ENCODE assay signal across 25 mouse cellular contexts in the genomic region with DNA sequence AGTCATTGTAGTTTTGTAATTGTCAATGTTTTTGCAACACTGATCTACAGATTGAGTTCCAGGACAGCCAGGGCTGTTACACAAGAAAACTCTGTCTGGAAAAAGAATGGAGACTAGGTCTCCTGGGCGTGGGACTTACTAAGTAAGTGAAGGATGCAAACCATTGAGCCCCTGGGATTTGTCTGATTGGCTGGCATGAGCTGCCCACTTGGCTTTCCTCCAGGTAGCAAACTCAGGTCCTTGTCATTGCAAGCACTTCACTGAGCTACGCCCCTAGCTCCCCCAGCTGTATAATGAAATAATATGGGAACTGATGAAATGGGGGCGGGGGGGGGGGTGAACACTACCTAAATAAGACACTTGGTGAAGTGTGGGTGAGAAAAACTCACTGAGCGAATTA. TPM values are rescaled to one million over a fixed set of nuclear protein-coding genes. Genes with fewer than 3 reads are reported as not detected.
A peak's percentile ranks its signal among the peaks of the same experiment; 100 is the strongest.
DNase-seq lines count a peak whose midpoint lies in the region; ATAC-seq and TF ChIP-seq lines count a peak whose summit lies in the region.
"Had no signal": no experiment of that assay in that cellular context is flagged by ENCODE, and none has a peak within 500 bp of the region (broad histone marks: within the 10 kb centered on the region; RNA-seq: fewer than 3 reads in every experiment).

No protein-coding gene starts in this region.

- TF ChIP-seq RAD21 in MEL (IDR thresholded peaks at IDR 0.05; ENCODE audit: low read depth, low read length) = no peak

- H3K79me2 ChIP-seq in MEL (ENCODE audit: control insufficient read depth, insufficient read depth, low read length, poor library complexity) = peaks cover 5% of the 10 kb centered on the region

- no peaks in the 10 kb centered on the region for H3K9me3 ChIP-seq in hindbrain, postnatal 0 days (ENCODE audit: low read length)
- no peaks in the 10 kb centered on the region for H3K9me3 ChIP-seq in hindbrain, embryonic 10.5 days
- peaks cover 11% of the 10 kb centered on the region for H3K9me3 ChIP-seq in megakaryocyte, embryonic 14.5 days
- H3K9me3 ChIP-seq in MEL (replicated peaks; ENCODE audit: insufficient read depth, low read length) = no peaks in the 10 kb centered on the region
- H3K9me3 ChIP-seq: embryonic facial prominence, embryonic 13.5 days; forebrain, embryonic 13.5 days; G1E; heart, embryonic 13.5 days; hindbrain, embryonic 12.5 days had no signal

- no peak for TF ChIP-seq CTCF in hindbrain, postnatal 0 days (IDR thresholded peaks at IDR 0.05; ENCODE audit: low read depth)
- TF ChIP-seq CTCF in MEL (IDR thresholded peaks at IDR 0.05 in 2 of 3, conservative IDR thresholded peaks at IDR 0.05 in 1 of 3; ENCODE audit: control insufficient read depth in 1 of 3, insufficient read depth in 1 of 3, low read depth in 2 of 3, low read length in 3 of 3, poor library complexity in 1 of 3, severe bottlenecking in 1 of 3) = no peak

- ATAC-seq in hindbrain, postnatal 0 days = no peak
- no peak for ATAC-seq in megakaryocyte, adult 5-6 weeks (ENCODE audit: poor library complexity, severe bottlenecking)
- ATAC-seq: CD4-positive, CD25-positive, alpha-beta regulatory T cell, adult 4 months; forebrain, embryonic 13.5 days; hindbrain, embryonic 16.5 days had no signal

- H3K4me3 ChIP-seq in hindbrain, postnatal 0 days (ENCODE audit: low read length) = no peak overlapping the region
- no peak overlapping the region for H3K4me3 ChIP-seq in hindbrain, embryonic 10.5 days
- peak overlapping the region; percentile 38 for H3K4me3 ChIP-seq in megakaryocyte, embryonic 14.5 days (replicated peaks)
- no peak overlapping the region for H3K4me3 ChIP-seq in MEL (ENCODE audit: control insufficient read depth in 1 of 2, insufficient read depth in 1 of 2, low read depth in 2 of 2, low read length in 2 of 2)
- H3K4me3 ChIP-seq: embryonic facial prominence, embryonic 13.5 days; forebrain, embryonic 13.5 days; gastrocnemius, adult 2 months; heart, embryonic 13.5 days; hindbrain, embryonic 12.5 days had no signal

- no peak overlapping the region for H3K9ac ChIP-seq in hindbrain, postnatal 0 days (replicated peaks; ENCODE audit: low read length)
- H3K9ac ChIP-seq in MEL (ENCODE audit: control insufficient read depth, low read depth, low read length, poor library complexity, severe bottlenecking) = no peak overlapping the region
- H3K9ac ChIP-seq: embryonic facial prominence, embryonic 13.5 days; forebrain, embryonic 13.5 days; heart, embryonic 13.5 days; hindbrain, embryonic 12.5 days had no signal

- peaks cover 6% of the 10 kb centered on the region for H3K4me1 ChIP-seq in hindbrain, postnatal 0 days (ENCODE audit: insufficient read depth, low read length)
- H3K4me1 ChIP-seq in hindbrain, embryonic 10.5 days (replicated peaks) = peaks cover 18% of the 10 kb centered on the region
- H3K4me1 ChIP-seq in megakaryocyte, embryonic 14.5 days = peaks cover 42% of the 10 kb centered on the region
- peaks cover 9 to 42% of the 10 kb centered on the region in 2 experiments for H3K4me1 ChIP-seq in MEL (ENCODE audit: control insufficient read depth in 1 of 2, insufficient read depth in 2 of 2, low read length in 2 of 2)

- TF ChIP-seq POLR2A in MEL (IDR thresholded peaks at IDR 0.05; ENCODE audit: control insufficient read depth in 1 of 2, insufficient read depth in 1 of 2, low read depth in 1 of 2, low read length in 2 of 2, poor library complexity in 1 of 2) = no peak

- H3K27ac ChIP-seq in hindbrain, postnatal 0 days = no peak overlapping the region
- no peak overlapping the region for H3K27ac ChIP-seq in hindbrain, embryonic 10.5 days
- H3K27ac ChIP-seq in MEL (ENCODE audit: control insufficient read depth, low read depth, low read length) = no peak overlapping the region
- H3K27ac ChIP-seq: embryonic facial prominence, embryonic 13.5 days; forebrain, embryonic 13.5 days; gastrocnemius, adult 2 months; heart, embryonic 13.5 days; hindbrain, embryonic 12.5 days had no signal

- WGBS in hindbrain, postnatal 0 days = 70% methylated on average over 4 of the region's 4 CpGs
- 88% methylated on average over 4 of the region's 4 CpGs for WGBS in hindbrain, embryonic 10.5 days

- TF ChIP-seq EP300 in MEL (IDR thresholded peaks at IDR 0.05; ENCODE audit: low read depth in 1 of 2, low read length in 2 of 2) = no peak

- peak; percentile 24 for DNase-seq in hindbrain, postnatal 0 days (ENCODE audit: low spot score)
- DNase-seq in hindbrain, embryonic 10.5 days (ENCODE audit: low spot score) = no peak
- DNase-seq in MEL (ENCODE audit: low read depth, low spot score) = peak; percentile 71
- DNase-seq in NIH3T3 (ENCODE audit: low read depth) = peak; percentile 56
- DNase-seq in spleen, postnatal 10 days (ENCODE audit: low spot score in 2 of 2) = no peak
- DNase-seq in neural tube, embryonic 10.5 days (ENCODE audit: extremely low spot score, low spot score) = no peak
- DNase-seq: adrenal gland, postnatal 10 days; B cell, adult 2 months; cerebellum, adult 2 months; cerebellum, postnatal 25 days; gastrocnemius, adult 2 months; gastrocnemius, postnatal 36 days; heart, adult 11 months; heart, postnatal 36 days had no signal

- no peak overlapping the region for H3K4me2 ChIP-seq in hindbrain, postnatal 0 days (ENCODE audit: low read depth, low read length)
- H3K4me2 ChIP-seq: embryonic facial prominence, embryonic 13.5 days; forebrain, embryonic 13.5 days; heart, embryonic 13.5 days; hindbrain, embryonic 12.5 days had no signal

- H3K36me3 ChIP-seq in hindbrain, postnatal 0 days (ENCODE audit: insufficient read depth, low read length) = peaks cover 4% of the 10 kb centered on the region; the same call in 1 of the 2 replicates
- H3K36me3 ChIP-seq in hindbrain, embryonic 10.5 days = peaks cover 26% of the 10 kb centered on the region
- peaks cover 32% of the 10 kb centered on the region for H3K36me3 ChIP-seq in megakaryocyte, embryonic 14.5 days (replicated peaks; ENCODE audit: low read length)
- peaks cover 0 to 30% of the 10 kb centered on the region in 2 experiments; a peak in 2 of 4 replicates for H3K36me3 ChIP-seq in MEL (ENCODE audit: control insufficient read depth in 1 of 2, insufficient read depth in 2 of 2, low read length in 2 of 2)
- H3K36me3 ChIP-seq: hindbrain, embryonic 12.5 days had no signal

- H3K27me3 ChIP-seq in hindbrain, postnatal 0 days (ENCODE audit: insufficient read depth, low read length) = no peaks in the 10 kb centered on the region
- no peaks in the 10 kb centered on the region for H3K27me3 ChIP-seq in hindbrain, embryonic 10.5 days (ENCODE audit: insufficient read depth, poor library complexity, severe bottlenecking)
- H3K27me3 ChIP-seq in megakaryocyte, embryonic 14.5 days (replicated peaks) = peaks cover 2% of the 10 kb centered on the region
- H3K27me3 ChIP-seq in MEL (ENCODE audit: control insufficient read depth in 1 of 2, insufficient read depth in 2 of 2, low read length in 2 of 2) = no peaks in the 10 kb centered on the region
- H3K27me3 ChIP-seq: embryonic facial prominence, embryonic 13.5 days; forebrain, embryonic 13.5 days; heart, embryonic 13.5 days; hindbrain, embryonic 12.5 days had no signal

TF ChIP-seq in MEL, 35 proteins besides CTCF, POLR2A, EP300 and RAD21:
- no peak for TF ChIP-seq ZC3H11A (IDR thresholded peaks at IDR 0.05; ENCODE audit: low read depth, low read length)

RNA-seq across cellular contexts. Expression of a gene that starts 3.4 kb away (rescaled TPM):
- total RNA-seq in hindbrain, postnatal 0 days (2014; rRNA removed) = 9.3 and 11.2 TPM in 2 replicates
- 37.1 and 38.9 TPM in 2 replicates for polyA plus RNA-seq in hindbrain, postnatal 0 days (2015; fragmentation: Nextera tagmentation; extraction: Ambion mirVana)
- polyA plus RNA-seq in hindbrain, embryonic 10.5 days (2016; fragmentation: Nextera tagmentation; extraction: Ambion mirVana) = 14.4 and 15.7 TPM in 2 replicates
- 0.97 TPM in 1 of 2 replicates, not detected in the other for polyA plus RNA-seq in megakaryocyte, embryonic 14.5 days (2012; ENCODE audit: insufficient read depth, low replicate concordance)
- total RNA-seq in megakaryocyte, adult 5-6 weeks (2015) = 12.7 TPM in 2 replicates
- total RNA-seq in megakaryocyte, adult 5-6 weeks (2017) = 4.7 and 6.2 TPM in 2 replicates
- total RNA-seq in MEL (2012; rRNA removed) = 4.1 and 5.1 TPM in 2 replicates
- polyA plus RNA-seq in MEL (2012; ENCODE audit: insufficient read depth in 1 of 2, insufficient read length in 2 of 2, low read depth in 1 of 2, low replicate concordance in 2 of 2, missing spikeins in 1 of 2) = 10 to 100 TPM in 1 of 2 experiments, not detected in 1; 11.1 TPM

RNA-seq across cellular contexts. Expression of a gene that starts 14.1 kb away (rescaled TPM):
- total RNA-seq in hindbrain, postnatal 0 days (2014; rRNA removed) = 16.0 and 19.0 TPM in 2 replicates
- 32.9 and 34.9 TPM in 2 replicates for polyA plus RNA-seq in hindbrain, postnatal 0 days (2015; fragmentation: Nextera tagmentation; extraction: Ambion mirVana)
- 27.3 and 30.3 TPM in 2 replicates for polyA plus RNA-seq in hindbrain, embryonic 10.5 days (2016; fragmentation: Nextera tagmentation; extraction: Ambion mirVana)
- 1.4 TPM in 1 of 2 replicates, not detected in the other for polyA plus RNA-seq in megakaryocyte, embryonic 14.5 days (2012; ENCODE audit: insufficient read depth, low replicate concordance)
- total RNA-seq in megakaryocyte, adult 5-6 weeks (2015) = 10.5 and 11.1 TPM in 2 replicates
- total RNA-seq in megakaryocyte, adult 5-6 weeks (2017) = 20.5 and 21.0 TPM in 2 replicates
- total RNA-seq in MEL (2012; rRNA removed) = 17.0 and 22.8 TPM in 2 replicates
- polyA plus RNA-seq in MEL (2012; ENCODE audit: insufficient read depth in 1 of 2, insufficient read length in 2 of 2, low read depth in 1 of 2, low replicate concordance in 2 of 2, missing spikeins in 1 of 2) = 10 to 100 TPM in 1 of 2 experiments, not detected in 1; 52.2 TPM
- polyA plus RNA-seq: G1E had no signal

RNA-seq across cellular contexts. Expression of a gene that starts 20.2 kb away (rescaled TPM):
- total RNA-seq in hindbrain, postnatal 0 days (2014; rRNA removed) = not detected in 2 replicates
- polyA plus RNA-seq in hindbrain, postnatal 0 days (2015; fragmentation: Nextera tagmentation; extraction: Ambion mirVana) = not detected in 2 replicates
- not detected in 2 replicates for polyA plus RNA-seq in hindbrain, embryonic 10.5 days (2016; fragmentation: Nextera tagmentation; extraction: Ambion mirVana)
- polyA plus RNA-seq in megakaryocyte, embryonic 14.5 days (2012; ENCODE audit: insufficient read depth, low replicate concordance) = not detected in 2 replicates
- not detected in 2 replicates for total RNA-seq in megakaryocyte, adult 5-6 weeks (2015)
- not detected in 2 replicates for total RNA-seq in megakaryocyte, adult 5-6 weeks (2017)
- not detected in 2 replicates for total RNA-seq in MEL (2012; rRNA removed)
- polyA plus RNA-seq in MEL (2012; ENCODE audit: insufficient read depth in 1 of 2, insufficient read length in 2 of 2, low read depth in 1 of 2, low replicate concordance in 2 of 2, missing spikeins in 1 of 2) = not detected
- total RNA-seq: gastrocnemius, adult 2 months; gastrocnemius, postnatal 36 days; heart, postnatal 36 days had no signal
- polyA plus RNA-seq: CD4-positive, CD25-positive, alpha-beta regulatory T cell, adult 4 months; cortical plate, adult 2 months; embryonic facial prominence, embryonic 13.5 days; forebrain, embryonic 13.5 days; G1E; hindbrain, embryonic 12.5 days; hindbrain, embryonic 16.5 days; intestine, embryonic 14.5 days had no signal

Comparison
In these comparisons a context has a peak if more than half of its experiments do, and no peak if none do; other contexts are left out.
1. DNase-seq: peak in hindbrain, postnatal 0 days (single experiment), MEL (single experiment) and NIH3T3 (single experiment); none in hindbrain, embryonic 10.5 days (single experiment), spleen, postnatal 10 days (0 of 2) and neural tube, embryonic 10.5 days (single experiment).